Mouse (Mus musculus): Measurements from ENCODE around the gene Tnfsf14.

Tnfsf14 gene

DNA sequence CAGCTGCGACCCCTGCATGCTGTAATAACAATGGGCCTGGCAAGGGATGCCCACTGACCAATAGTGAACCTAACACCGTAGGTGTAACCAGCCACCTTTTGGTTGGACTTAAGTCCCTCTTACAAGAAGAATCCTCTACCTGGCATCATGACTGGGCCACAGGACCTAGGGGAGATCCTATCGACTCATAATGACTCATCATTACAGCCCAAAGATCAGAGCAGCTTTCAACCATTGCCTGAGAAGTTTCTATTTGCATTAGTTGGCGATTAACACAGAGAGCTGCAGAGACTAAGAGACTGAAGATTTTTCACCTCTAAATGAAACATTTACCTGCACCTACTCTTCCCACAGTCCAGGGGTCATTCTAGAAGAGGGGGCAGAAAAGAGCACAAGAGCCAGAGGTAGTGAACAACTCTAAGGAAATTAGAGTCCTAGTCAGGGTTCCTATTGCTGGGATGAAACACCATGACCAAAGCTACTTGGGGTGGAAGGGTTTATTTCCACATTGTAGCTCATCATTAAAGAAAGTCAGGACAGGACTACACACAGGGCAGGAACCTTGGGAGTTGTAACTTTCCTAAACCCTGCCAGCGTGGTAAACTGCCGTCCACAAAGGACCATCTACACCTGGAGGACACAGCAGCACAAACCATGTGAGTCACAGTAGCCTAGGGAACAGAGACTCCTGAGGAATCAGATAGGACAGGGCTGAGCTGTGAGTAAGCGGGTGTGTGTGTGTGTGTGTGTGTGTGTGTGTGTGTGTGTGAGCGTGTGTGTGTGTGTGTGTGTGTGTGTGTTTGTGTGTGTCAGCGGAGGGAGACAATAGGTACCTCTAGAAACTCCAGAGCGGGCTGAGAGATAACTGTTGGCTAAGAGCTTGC, 8.1 kb upstream of the Tnfsf14 start:
- intact Hi-C loops (cut with DNase I): no loop called here

- intact Hi-C loops (cut with DNase I): no loop called here
Observed at GRCm38 (mm10) chr17:57198252-57198651, 4.3 kb upstream of the Tnfsf14 start.

DNA sequence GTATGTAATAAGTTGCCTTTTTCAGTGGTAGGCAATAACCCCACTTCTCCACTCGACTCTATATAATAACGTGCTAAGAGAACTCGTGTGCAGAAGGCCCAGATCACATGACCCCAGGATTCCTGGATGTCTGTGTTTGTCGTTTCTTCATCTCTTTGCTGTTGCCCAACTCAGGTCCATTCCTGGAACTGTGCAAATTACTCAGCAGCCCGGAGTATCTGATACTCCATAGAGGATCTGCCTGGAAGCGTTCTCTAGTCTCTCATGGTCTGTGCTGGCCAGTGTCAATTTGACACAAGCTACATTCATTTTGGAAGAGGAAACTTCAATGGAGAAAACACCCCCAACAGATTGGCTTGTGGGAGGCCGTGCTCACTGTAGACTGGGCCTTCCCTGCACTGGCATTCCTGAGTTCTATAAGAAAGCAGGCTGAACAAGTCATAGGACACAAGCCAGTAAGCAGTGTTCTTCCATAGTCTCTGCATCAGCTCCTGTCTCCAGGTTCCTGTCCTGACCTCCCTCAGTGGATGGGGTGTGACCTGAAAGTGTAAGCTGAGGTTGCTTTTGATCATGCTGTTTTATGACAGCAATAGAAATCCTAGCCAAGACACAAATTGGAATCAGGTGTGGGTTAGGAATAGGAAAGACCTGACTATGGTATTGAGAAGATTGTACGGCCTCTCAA, 1.5 kb upstream of the Tnfsf14 start:
- intact Hi-C loops (cut with DNase I): no loop called here

DNA sequence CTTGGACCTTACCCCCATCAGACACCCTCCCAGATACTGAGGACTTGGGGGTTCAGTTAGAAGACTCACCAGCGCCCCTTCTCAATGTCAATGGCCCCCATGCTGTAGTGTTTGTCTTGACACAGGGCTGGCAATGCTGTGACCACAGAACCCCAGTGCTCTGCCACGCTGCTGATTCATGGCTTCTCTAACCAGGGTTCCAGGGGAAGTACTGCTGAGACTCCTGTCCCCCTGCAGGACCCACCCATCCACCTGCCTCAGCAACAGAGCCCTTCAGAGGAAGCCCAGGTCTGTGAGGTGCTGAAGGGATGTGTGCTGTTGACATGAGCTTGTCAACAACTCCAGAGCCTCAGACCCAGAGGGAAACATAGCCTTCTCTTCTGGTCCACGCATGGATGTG, 794 bp upstream of the Tnfsf14 start:
- intact Hi-C loops (cut with DNase I): no loop called here

GRCm38 (mm10) chr17:57188510-57189192, 5.3 kb downstream of the Tnfsf14 start:
- intact Hi-C loops (cut with DNase I): no loop called here

GRCm38 (mm10) chr17:57185641-57186040, 8.3 kb downstream of the Tnfsf14 start:
- intact Hi-C loops (cut with DNase I): no loop called here

- intact Hi-C loops (cut with DNase I): no loop called here
Observed at GRCm38 (mm10) chr17:57182871-57183270, 11.1 kb downstream of the Tnfsf14 start.

- intact Hi-C loops (cut with DNase I): no loop called here
Observed at GRCm38 (mm10) chr17:57180363-57180762, 13.6 kb downstream of the Tnfsf14 start.

GRCm38 (mm10) chr17:57173351-57173750, 20.6 kb downstream of the Tnfsf14 start:
- intact Hi-C loops (cut with DNase I): no loop called here

- intact Hi-C loops (cut with DNase I): no loop called here
Observed at GRCm38 (mm10) chr17:57172378-57172777, 21.6 kb downstream of the Tnfsf14 start.

DNA sequence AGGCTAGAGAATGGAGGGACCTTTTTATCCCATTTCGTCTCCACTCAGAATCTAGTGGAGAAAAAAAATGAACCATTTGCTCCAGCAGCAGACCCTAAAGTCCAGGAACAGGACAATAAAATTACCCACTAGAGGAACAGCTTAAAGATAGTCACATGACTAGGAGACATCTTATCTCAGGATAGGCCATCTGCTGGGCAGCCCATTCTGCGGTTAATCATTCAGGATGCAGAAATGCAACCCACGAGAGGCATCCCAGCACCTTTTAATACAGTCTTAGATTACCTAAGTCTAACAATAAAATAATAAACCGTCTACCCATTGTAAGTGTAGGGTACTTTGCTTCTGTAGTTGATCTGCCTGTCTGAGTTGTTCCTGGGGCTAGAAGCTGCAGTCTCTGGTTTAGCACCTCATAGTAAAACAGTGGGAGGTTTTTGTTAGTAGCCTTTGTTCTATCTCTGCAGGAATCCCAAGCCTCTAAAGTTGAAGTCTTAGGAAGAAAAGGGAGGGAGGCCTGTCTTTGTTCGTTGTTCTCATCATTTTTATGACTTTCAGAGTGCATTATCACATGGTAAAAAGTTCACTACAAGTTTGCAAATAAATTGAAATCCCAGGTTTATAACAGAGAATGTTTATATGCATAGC, 23.2 kb downstream of the Tnfsf14 start:
- intact Hi-C loops (cut with DNase I): no loop called here

GRCm38 (mm10) chr17:57166800-57167791, 26.9 kb downstream of the Tnfsf14 start:
- intact Hi-C loops (cut with DNase I): loop anchor here (1.0 to 2.0 kb wide), 2 partner anchors 71 to 170 kb away; partner anchors contain the start of gene Alkbh7

DNA sequence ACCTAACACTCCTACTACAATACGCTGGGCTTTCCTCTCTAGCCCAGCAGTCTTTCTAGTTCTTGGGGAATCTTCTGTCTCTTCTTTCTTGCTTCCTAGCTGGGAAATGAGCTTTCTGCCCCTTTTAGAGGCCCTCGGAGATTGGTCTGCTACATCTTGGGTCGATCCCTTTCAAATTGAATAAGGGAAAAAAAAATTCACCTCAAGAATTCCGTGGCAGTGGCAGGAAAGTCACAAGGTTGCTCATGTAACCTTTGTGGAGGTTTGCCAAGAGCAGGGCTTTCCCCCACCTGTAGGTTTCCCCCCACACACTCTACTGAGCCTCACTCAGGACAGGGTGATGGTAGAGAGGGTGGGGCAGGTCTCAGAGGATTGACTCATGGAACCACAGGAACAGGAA, 40.2 kb downstream of the Tnfsf14 start:
- intact Hi-C loops (cut with DNase I): no loop called here

GRCm38 (mm10) chr17:57153006-57153405, 41.0 kb downstream of the Tnfsf14 start:
- intact Hi-C loops (cut with DNase I): no loop called here

- intact Hi-C loops (cut with DNase I): no loop called here
Observed at GRCm38 (mm10) chr17:57148994-57149803, 44.8 kb downstream of the Tnfsf14 start, which contains the start of gene Cd70. Cd70 (minus strand) TSS chr17:57149777.

DNA sequence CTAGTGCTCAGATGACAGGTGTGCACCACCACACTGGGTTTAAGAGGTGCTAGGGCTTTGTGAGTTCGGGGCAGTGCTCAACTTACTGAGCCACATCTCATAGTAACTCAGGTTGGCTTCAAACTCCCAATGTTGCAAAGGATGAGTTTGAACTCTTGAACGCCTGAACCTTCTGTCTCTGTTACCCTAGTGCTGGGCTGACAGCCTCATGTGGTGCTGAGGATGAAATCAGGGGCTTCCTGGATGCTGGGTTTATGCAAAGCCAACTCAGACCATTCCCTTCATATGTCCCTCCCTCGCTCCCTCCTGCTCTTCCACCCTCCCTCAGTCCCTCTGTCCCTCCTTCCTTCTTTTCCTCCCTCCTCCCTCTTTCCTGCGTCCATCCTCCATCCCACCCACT, 45.6 kb downstream of the Tnfsf14 start:
- intact Hi-C loops (cut with DNase I): no loop called here

GRCm38 (mm10) chr17:57145115-57145514, 48.9 kb downstream of the Tnfsf14 start:
- intact Hi-C loops (cut with DNase I): no loop called here

- intact Hi-C loops (cut with DNase I): no loop called here
Observed at GRCm38 (mm10) chr17:57143704-57144103, 50.3 kb downstream of the Tnfsf14 start.

DNA sequence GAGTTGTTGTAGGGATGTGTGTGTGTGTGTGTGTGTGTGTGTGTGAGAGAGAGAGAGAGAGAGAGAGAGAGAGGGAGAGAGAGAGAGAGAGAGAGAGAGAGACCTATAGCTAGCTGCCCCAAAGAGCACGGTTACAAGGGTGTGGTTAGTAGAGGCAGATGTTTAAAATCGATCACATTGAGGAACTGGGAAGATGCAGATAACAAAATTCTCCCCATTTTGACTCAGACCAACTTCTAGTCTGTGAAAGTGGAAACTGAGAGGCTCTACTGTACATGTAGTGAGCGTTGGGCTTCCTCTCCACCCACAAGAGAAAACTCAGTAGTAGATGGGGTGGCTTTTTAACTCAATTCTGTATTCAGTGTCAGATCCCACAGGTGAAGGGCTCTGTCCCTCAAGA, 54.3 kb downstream of the Tnfsf14 start:
- intact Hi-C loops (cut with DNase I): no loop called here

Measured in adrenal gland (tissue).